Mouse (Mus musculus) v-Abl transformed pro-B cells (cell line): ENCODE results near the gene Prtn3.

Experiments used
- in situ Hi-C, 2 experiments: fragments of 400-800 bp; cut with MboI; formaldehyde crosslinking; loops; one replicate each; pipeline ENCODE4 v1.15.1; 2025; ENCODE audit not compliant: unreplicated experiment in 2 of 2

Gene Prtn3

GRCm38 (mm10) chr10:79920056-79920890, 46.0 kb downstream of the Prtn3 start:
- in situ Hi-C loops: loop anchor here (5.0 kb wide), 3 partner anchors 37 to 88 kb away; no protein-coding TSS in a partner anchor

GRCm38 (mm10) chr10:79920958-79921535, 46.8 kb downstream of the Prtn3 start, which contains the start of gene R3hdm4:
TSS of gene R3hdm4 (minus strand) at chr10:79921208.
- in situ Hi-C loops: loop anchor here (5.0 kb wide), 3 partner anchors 36 to 89 kb away; no protein-coding TSS in a partner anchor

DNA sequence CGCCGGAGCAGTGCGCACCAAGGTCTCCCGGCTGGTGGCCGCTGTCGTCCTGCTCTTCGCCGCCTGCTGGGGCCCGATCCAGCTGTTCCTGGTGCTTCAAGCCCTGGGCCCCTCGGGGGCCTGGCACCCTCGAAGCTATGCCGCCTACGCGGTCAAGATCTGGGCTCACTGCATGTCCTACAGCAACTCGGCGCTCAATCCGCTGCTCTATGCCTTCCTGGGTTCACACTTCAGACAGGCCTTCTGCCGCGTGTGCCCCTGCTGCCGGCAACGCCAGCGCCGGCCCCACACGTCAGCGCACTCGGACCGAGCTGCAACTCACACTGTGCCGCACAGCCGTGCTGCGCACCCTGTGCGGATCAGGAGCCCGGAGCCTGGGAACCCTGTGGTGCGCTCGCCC, 47.3 kb downstream of the Prtn3 start:
- in situ Hi-C loops: loop anchor here (5.0 kb wide), 3 partner anchors 36 to 89 kb away; no protein-coding TSS in a partner anchor

- in situ Hi-C loops: loop anchor here (5.0 kb wide), 3 partner anchors 32 to 93 kb away; no protein-coding TSS in a partner anchor
Observed at GRCm38 (mm10) chr10:79924998-79925784, 50.9 kb downstream of the Prtn3 start.

DNA sequence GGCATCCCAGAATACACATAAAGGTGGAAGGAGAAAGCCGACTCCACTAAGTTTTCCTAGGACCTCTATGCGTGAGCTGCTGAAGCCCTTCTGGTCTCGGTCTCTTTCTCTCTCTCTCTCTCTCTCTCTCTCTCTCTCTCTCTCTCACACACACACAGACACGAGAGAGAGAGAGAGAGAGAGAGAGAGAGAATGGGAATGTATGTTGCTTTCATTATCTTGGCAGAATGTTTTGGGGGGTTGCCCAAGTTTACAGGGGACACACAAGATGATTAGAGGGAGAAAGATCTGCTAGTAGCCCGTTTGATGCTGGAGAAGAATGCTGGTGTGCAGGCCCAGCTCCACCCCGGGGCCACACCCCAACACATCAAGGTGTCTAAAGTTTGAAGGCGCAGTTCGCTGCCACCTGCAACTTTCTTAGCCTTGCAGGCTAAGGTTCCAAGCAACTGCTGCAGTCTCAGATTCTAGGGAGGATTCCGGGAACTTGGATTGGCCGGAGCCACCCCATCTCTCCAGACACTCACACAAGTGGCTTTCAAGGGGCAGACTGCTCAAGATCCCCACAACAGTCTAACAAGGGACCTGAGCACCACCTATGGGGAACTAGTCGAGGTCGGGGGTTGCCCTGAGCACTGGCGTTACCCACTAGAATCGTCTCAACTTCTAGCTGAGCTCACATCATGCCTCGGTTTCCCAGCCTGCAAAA, 51.7 kb downstream of the Prtn3 start:
- in situ Hi-C loops: no loop called here

DNA sequence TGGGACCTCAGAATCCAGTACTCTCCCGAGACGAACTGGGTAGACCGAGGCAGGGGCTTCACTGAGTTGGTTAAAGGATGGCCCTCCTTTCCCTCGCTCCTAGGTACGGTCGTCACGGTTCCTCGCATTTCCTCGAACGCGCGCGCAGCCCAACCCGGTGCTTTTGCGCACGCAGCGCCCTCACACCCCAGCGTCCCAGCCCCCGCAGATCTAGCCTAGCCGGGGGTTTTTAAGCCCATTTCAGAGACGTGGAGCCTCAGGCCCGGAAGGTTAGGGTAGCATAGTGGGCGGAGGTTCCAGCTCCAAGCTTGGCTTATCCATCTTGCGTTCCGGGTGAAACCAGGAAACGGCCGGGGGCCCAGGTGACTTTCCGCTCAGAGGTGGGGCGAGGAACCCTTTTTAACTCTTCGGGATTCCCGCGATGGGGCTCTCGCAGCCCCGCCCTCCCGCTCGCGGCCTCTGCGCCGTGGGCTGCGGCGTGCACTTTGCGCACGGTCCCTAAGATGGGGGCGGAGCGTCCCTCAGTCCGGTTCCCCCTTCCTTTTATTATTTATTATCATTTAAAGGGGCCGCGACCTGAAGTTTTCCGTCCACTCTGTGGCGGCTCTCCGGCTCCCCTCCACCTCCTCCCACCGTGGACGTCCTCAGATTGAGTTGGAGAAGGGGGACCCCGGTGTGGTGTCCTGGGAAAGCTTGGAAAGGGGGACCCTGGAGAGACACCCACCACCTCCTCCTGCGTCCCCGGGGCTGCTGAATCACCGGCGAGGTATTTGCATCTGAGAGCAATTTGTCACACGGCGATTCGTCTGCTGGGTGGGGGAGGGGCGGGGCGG, 52.4 kb downstream of the Prtn3 start, which contains the start of gene Arid3a:
Gene Arid3a (plus strand): TSS at position 553 of the 833 bp plus-strand sequence.
- in situ Hi-C loops: no loop called here

GRCm38 (mm10) chr10:79927324-79928029, 53.2 kb downstream of the Prtn3 start:
- in situ Hi-C loops: no loop called here

GRCm38 (mm10) chr10:79928030-79928694, 53.9 kb downstream of the Prtn3 start:
- in situ Hi-C loops: no loop called here

- in situ Hi-C loops: no loop called here
Observed at GRCm38 (mm10) chr10:79928907-79929701, 54.8 kb downstream of the Prtn3 start.

GRCm38 (mm10) chr10:79929967-79930825, 55.9 kb downstream of the Prtn3 start:
- in situ Hi-C loops: no loop called here

GRCm38 (mm10) chr10:79930826-79931186, 56.5 kb downstream of the Prtn3 start:
- in situ Hi-C loops: no loop called here

GRCm38 (mm10) chr10:79931797-79932196, 57.5 kb downstream of the Prtn3 start:
- in situ Hi-C loops: no loop called here

GRCm38 (mm10) chr10:79932736-79933135, 58.5 kb downstream of the Prtn3 start:
- in situ Hi-C loops: no loop called here
